Mouse (Mus musculus) embryonic facial prominence, embryonic 15.5 days (tissue): Measurements from ENCODE around the gene Sv2c. TPM values are rescaled to one million over a fixed set of nuclear protein-coding genes. Genes with fewer than 3 reads are reported as not detected.

Experiments
- ATAC-seq: fragments of 200-750 bp; cut with Nextera tagmentation; 2 replicates; pipeline ENCODE4 v1.8.0; 2017; ENCODE audit warnings: low read depth, moderate TSS enrichment; ENCODE audit not compliant: insufficient number of reproducible peaks, low FRiP score, low TSS enrichment
- H3K27ac ChIP-seq: fragments of 300-500 bp; sonication (generic); replicated peaks from 2 replicates; pipeline ENCODE4 v1.5.1; 2015; ENCODE audit warnings: mild to moderate bottlenecking, inconsistent platforms
- H3K27me3 ChIP-seq: fragments of 300-500 bp; sonication (generic); 2 replicates; pipeline ENCODE4 v1.6.1; 2015; ENCODE audit warnings: inconsistent platforms
- H3K36me3 ChIP-seq: fragments of 300-500 bp; sonication (generic); 2 replicates; pipeline ENCODE4 v1.6.1; 2015; ENCODE audit warnings: mild to moderate bottlenecking, inconsistent platforms
- H3K4me1 ChIP-seq: fragments of 300-500 bp; sonication (generic); 2 replicates; pipeline ENCODE4 v1.6.1; 2015; ENCODE audit warnings: inconsistent platforms
- H3K4me2 ChIP-seq: fragments of 300-500 bp; sonication (generic); replicated peaks from 2 replicates; pipeline ENCODE4 v1.6.1; 2015; ENCODE audit warnings: mild to moderate bottlenecking, inconsistent platforms
- H3K4me3 ChIP-seq: fragments of 300-500 bp; sonication (generic); replicated peaks from 2 replicates; pipeline ENCODE4 v1.5.1; 2015; ENCODE audit warnings: mild to moderate bottlenecking, inconsistent platforms
- H3K9ac ChIP-seq: fragments of 300-500 bp; sonication (generic); 2 replicates; pipeline ENCODE4 v1.6.1; 2015; ENCODE audit warnings: inconsistent platforms
- H3K9me3 ChIP-seq: fragments of 300-500 bp; sonication (generic); replicated peaks from 2 replicates; pipeline ENCODE4 v1.6.1; 2016; ENCODE audit warnings: inconsistent platforms
- WGBS: fragments of 180-500 bp; shearing (Covaris S2); methylation state at CpG from one replicate; pipeline ENCODE4 v1.1.7; 2015; 5-methylcytosine and 5-hydroxymethylcytosine counted together
- polyA plus RNA-seq: library from polyadenylated mRNA; unstranded; fragments of >200 nt; fragmentation: Nextera tagmentation; extraction: Ambion mirVana; gene quantifications from 2 replicates; pipeline ENCODE4 v1.2.1, GENCODE M21; 2015

Gene Sv2c
- polyA plus RNA-seq, 1 experiment from 2014 or later = 2.0 TPM

DNA sequence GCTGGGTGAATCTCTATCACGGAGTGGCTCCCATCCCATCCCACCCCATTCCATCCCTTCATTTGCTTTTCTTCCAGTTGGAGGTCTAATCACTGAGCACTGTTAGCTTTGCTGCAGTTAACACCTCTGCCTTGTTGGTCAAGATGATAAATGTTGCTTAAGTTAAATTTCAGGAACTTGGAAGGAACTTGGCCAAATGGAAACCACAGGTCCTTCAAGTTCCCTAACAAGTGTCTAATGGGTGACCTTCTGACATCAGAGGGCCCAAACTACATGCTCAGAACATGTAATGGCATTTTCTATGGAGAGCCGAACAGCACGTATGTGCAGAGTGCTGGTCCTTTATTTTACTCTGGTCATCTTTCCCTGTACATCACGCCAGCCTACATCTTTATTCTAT is 190.5 kb downstream of the Sv2c start:
- no peaks in the 10 kb centered on the region for H3K9me3 ChIP-seq
- H3K27me3 ChIP-seq = no peaks in the 10 kb centered on the region
- WGBS = 90% methylated on average over 4 of the region's 4 CpGs
- H3K36me3 ChIP-seq = no peaks in the 10 kb centered on the region
- no peaks in the 10 kb centered on the region for H3K4me1 ChIP-seq
- H3K27ac ChIP-seq = no peak overlapping the region
- no peak overlapping the region for H3K9ac ChIP-seq
- H3K4me3 ChIP-seq = no peak overlapping the region
- no peak overlapping the region for H3K4me2 ChIP-seq
- no peak for ATAC-seq

DNA sequence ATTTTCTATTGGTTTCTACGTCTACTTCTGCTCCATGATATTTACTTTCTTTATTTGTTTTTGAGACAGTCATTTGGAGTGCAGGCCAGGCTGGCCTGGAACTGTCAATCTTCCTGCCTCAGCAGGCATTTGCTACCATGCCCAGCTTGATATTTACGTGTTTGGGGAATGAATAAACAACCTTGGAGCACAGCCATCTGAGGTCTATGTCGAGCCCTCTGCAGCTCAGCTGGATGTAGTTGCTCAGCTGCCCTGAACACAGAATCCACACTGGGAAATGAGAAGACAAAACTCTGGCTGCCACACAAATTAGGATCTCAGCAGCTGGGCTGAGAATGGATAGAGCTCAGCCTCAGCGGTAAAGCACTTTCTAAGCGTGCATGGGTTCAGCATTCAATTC is 191.6 kb downstream of the Sv2c start:
- no peak for ATAC-seq
- no peaks in the 10 kb centered on the region for H3K36me3 ChIP-seq
- H3K4me3 ChIP-seq = no peak overlapping the region
- H3K4me1 ChIP-seq = no peaks in the 10 kb centered on the region
- no peaks in the 10 kb centered on the region for H3K9me3 ChIP-seq
- 57% methylated on average over 5 of the region's 5 CpGs for WGBS
- no peaks in the 10 kb centered on the region for H3K27me3 ChIP-seq
- no peak overlapping the region for H3K9ac ChIP-seq
- H3K4me2 ChIP-seq = no peak overlapping the region
- H3K27ac ChIP-seq = no peak overlapping the region

- Histone ChIP-seq H3K9ac (no peak overlapping the region), H3K27ac (no peak overlapping the region), H3K4me2 (no peak overlapping the region), H3K9me3 (no peaks in the 10 kb centered on the region), H3K4me3 (no peak overlapping the region), H3K4me1 (no peaks in the 10 kb centered on the region), H3K36me3 (no peaks in the 10 kb centered on the region), H3K27me3 (no peaks in the 10 kb centered on the region)
- ATAC-seq = no peak
- WGBS = 46% methylated on average over 2 of the region's 2 CpGs
Measured at GRCm38 (mm10) chr13:95924201-95924621, 208.2 kb downstream of the Sv2c start.

- Histone ChIP-seq H3K4me3 (no peak overlapping the region), H3K4me1 (no peaks in the 10 kb centered on the region), H3K9me3 (no peaks in the 10 kb centered on the region), H3K4me2 (no peak overlapping the region), H3K27ac (no peak overlapping the region), H3K36me3 (no peaks in the 10 kb centered on the region), H3K27me3 (no peaks in the 10 kb centered on the region), H3K9ac (no peak overlapping the region)
- 85% methylated on average over 4 of the region's 4 CpGs for WGBS
- ATAC-seq = no peak
Measured at GRCm38 (mm10) chr13:95922626-95923025, 209.8 kb downstream of the Sv2c start.

- 78% methylated on average over 9 of the region's 9 CpGs for WGBS
- Histone ChIP-seq H3K36me3 (no peaks in the 10 kb centered on the region), H3K4me2 (no peak overlapping the region), H3K4me1 (no peaks in the 10 kb centered on the region), H3K27ac (no peak overlapping the region), H3K27me3 (no peaks in the 10 kb centered on the region), H3K9me3 (0 out of 2 replicates have a peak, but pooled peaks cover 7% of the 10 kb centered on the region), H3K9ac (no peak overlapping the region), H3K4me3 (no peak overlapping the region)
- 0 out of 2 replicates have a peak, but pooled peaks have one; percentile 51 for ATAC-seq
Measured at GRCm38 (mm10) chr13:95918624-95919284, 213.6 kb downstream of the Sv2c start.

GRCm38 (mm10) chr13:95913046-95913406 is 219.4 kb downstream of the Sv2c start:
- Histone ChIP-seq H3K4me1 (no peaks in the 10 kb centered on the region), H3K27me3 (no peaks in the 10 kb centered on the region), H3K9ac (no peak overlapping the region), H3K4me2 (no peak overlapping the region), H3K9me3 (0 out of 2 replicates have a peak, but pooled peaks cover 7% of the 10 kb centered on the region), H3K27ac (no peak overlapping the region), H3K4me3 (no peak overlapping the region), H3K36me3 (no peaks in the 10 kb centered on the region)
- WGBS = 63% methylated on average over 2 of the region's 2 CpGs
- ATAC-seq = no peak

DNA sequence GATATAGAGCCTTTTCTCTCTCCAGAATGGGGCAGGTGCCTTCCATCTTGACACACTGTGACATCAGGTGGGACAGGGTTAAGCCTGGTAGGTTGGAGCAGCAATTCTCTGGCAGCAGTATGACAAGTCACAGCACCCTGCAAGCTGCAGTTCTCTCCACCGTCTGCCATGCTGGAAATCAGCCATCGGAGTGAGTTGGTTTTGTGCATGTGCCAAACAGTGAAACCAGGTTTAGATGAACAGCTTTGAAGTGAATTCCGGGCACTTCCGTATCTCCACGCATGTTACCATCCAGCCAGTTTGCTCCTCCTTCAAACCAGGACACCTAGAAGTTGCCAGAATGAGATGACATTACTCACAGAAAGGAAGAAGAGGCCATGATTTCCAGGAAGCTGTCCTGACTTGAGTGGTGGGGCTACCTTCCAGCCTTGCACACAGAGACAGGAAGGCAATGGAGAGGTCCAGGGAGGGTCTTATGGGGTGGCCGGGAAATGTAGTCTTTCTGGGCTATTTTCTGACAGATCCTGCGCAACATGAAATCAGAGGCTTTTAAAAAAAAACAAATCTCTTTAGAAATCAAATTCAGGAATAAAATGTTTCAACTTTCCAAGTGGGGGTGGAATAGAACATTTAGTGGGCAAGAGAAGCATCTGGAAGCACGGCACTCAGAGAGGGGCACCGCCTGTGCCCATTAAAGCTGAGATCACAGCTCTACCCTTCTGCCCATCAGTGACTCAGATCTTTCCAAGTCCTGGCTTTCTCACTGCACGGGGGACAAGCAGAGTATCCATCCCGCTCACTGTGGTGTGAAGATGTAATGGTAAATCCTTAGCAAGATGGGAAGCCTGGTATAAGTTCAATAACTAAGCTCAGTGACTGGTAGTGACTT is 220.0 kb downstream of the Sv2c start:
- no peaks in the 10 kb centered on the region for H3K36me3 ChIP-seq
- no peaks in the 10 kb centered on the region for H3K4me1 ChIP-seq
- no peak for ATAC-seq
- 70% methylated on average over 11 of the region's 11 CpGs for WGBS
- 0 out of 2 replicates have a peak, but pooled peaks cover 7% of the 10 kb centered on the region for H3K9me3 ChIP-seq
- no peak overlapping the region for H3K4me2 ChIP-seq
- H3K4me3 ChIP-seq = no peak overlapping the region
- no peak overlapping the region for H3K27ac ChIP-seq
- H3K9ac ChIP-seq = no peak overlapping the region
- no peaks in the 10 kb centered on the region for H3K27me3 ChIP-seq

GRCm38 (mm10) chr13:95910270-95910669 is 222.1 kb downstream of the Sv2c start:
- H3K9me3 ChIP-seq = no peaks in the 10 kb centered on the region
- H3K36me3 ChIP-seq = no peaks in the 10 kb centered on the region
- no peak for ATAC-seq
- no peak overlapping the region for H3K4me3 ChIP-seq
- H3K9ac ChIP-seq = no peak overlapping the region
- H3K27me3 ChIP-seq = no peaks in the 10 kb centered on the region
- H3K27ac ChIP-seq = no peak overlapping the region
- H3K4me2 ChIP-seq = no peak overlapping the region
- no peaks in the 10 kb centered on the region for H3K4me1 ChIP-seq
- 68% methylated on average over 9 of the region's 9 CpGs for WGBS

- 75% methylated on average over 2 of the region's 2 CpGs for WGBS
- Histone ChIP-seq H3K27me3 (no peaks in the 10 kb centered on the region), H3K9me3 (no peaks in the 10 kb centered on the region), H3K4me1 (no peaks in the 10 kb centered on the region), H3K36me3 (no peaks in the 10 kb centered on the region), H3K9ac (no peak overlapping the region), H3K27ac (no peak overlapping the region), H3K4me3 (no peak overlapping the region), H3K4me2 (no peak overlapping the region)
- ATAC-seq = no peak
Measured at GRCm38 (mm10) chr13:95909244-95909643, 223.1 kb downstream of the Sv2c start.
